Mouse (Mus musculus) embryonic facial prominence, embryonic 14.5 days (tissue): ENCODE data around the gene Adh6a. TPM values are rescaled to one million over a fixed set of nuclear protein-coding genes. Genes with fewer than 3 reads are reported as not detected.
A peak's percentile ranks its signal among the peaks of the same experiment; 100 is the strongest.

ENCODE experiments used
- ATAC-seq: fragments of 200-750 bp; cut with Nextera tagmentation; 2 replicates; pipeline ENCODE4 v1.8.0; 2017; ENCODE audit warnings: low read depth, moderate number of reproducible peaks, moderate TSS enrichment
- DNase-seq: peaks from one replicate; pipeline ENCODE4 v3.0.0-alpha.2; 2015; ENCODE audit warnings: low spot score
- H3K27ac ChIP-seq: fragments of 300-500 bp; sonication (generic); replicated peaks from 2 replicates; pipeline ENCODE4 v1.5.1; 2014; ENCODE audit warnings: low read depth, mild to moderate bottlenecking, low read length, moderate library complexity
- H3K27me3 ChIP-seq: fragments of 300-500 bp; sonication (generic); replicated peaks from 2 replicates; pipeline ENCODE4 v1.6.1; 2014; ENCODE audit warnings: low read length; ENCODE audit not compliant: control insufficient read depth, insufficient read depth
- H3K36me3 ChIP-seq: fragments of 300-500 bp; sonication (generic); 2 replicates; pipeline ENCODE4 v1.6.1; 2014; ENCODE audit warnings: low read length, mixed read lengths; ENCODE audit not compliant: control insufficient read depth, insufficient read depth
- H3K4me1 ChIP-seq: fragments of 300-500 bp; sonication (generic); 2 replicates; pipeline ENCODE4 v1.6.1; 2014; ENCODE audit warnings: antibody characterized with exemption, low read length; ENCODE audit not compliant: control insufficient read depth, insufficient read depth
- H3K4me2 ChIP-seq: fragments of 300-500 bp; sonication (generic); 2 replicates; pipeline ENCODE4 v1.6.1; 2014; ENCODE audit warnings: low read depth, mild to moderate bottlenecking, low read length, moderate library complexity, mixed read lengths
- H3K4me3 ChIP-seq: fragments of 300-500 bp; sonication (generic); 2 replicates; pipeline ENCODE4 v1.5.1; 2014; ENCODE audit warnings: low read depth, mild to moderate bottlenecking, low read length
- H3K9ac ChIP-seq: fragments of 300-500 bp; sonication (generic); 2 replicates; pipeline ENCODE4 v1.6.1; 2014; ENCODE audit warnings: low read depth, mild to moderate bottlenecking, low read length, moderate library complexity, mixed read lengths
- H3K9me3 ChIP-seq: fragments of 300-500 bp; sonication (generic); 2 replicates; pipeline ENCODE4 v1.6.1; 2016; ENCODE audit warnings: low read length; ENCODE audit not compliant: control insufficient read depth
- WGBS: fragments of 180-500 bp; shearing (Covaris S2); extraction: QIAGEN DNeasy Blood & Tissue Kit; methylation state at CpG from one replicate; pipeline ENCODE4 v1.1.7; 2014; 5-methylcytosine and 5-hydroxymethylcytosine counted together
- polyA plus RNA-seq: library from polyadenylated mRNA; unstranded; fragments of >200 nt; fragmentation: Nextera tagmentation; extraction: Ambion mirVana; gene quantifications from 2 replicates; pipeline ENCODE4 v1.2.1, GENCODE M21; 2014

Gene Adh6a
- 0.17 TPM in 1 of 2 replicates, not detected in the other for polyA plus RNA-seq

DNA sequence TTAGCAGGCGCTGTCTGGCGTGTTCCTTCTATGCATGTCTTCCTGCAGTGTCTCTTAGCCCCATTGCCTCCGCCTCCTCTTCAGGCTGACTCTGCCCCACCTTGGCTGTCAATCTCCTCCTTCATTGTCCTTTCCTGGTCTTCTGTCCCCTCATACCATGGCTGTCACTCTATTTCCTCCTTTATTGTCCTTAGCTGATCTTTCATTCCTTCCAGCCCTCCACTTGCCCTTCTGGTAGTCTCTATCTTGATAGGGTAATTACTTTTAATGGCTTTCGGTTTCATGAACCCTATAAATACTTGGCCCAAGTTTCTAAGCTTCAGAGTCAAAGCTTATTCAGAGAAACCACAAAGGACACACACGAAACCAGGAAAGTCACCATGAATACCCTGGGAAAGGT, at the start of gene Adh6a:
Gene Adh6a, plus strand, starts transcription at position 322 of the 400 bp plus-strand sequence.
- Histone ChIP-seq H3K27ac (no peak within 1 kb of the TSS), H3K4me3 (no peak within 1 kb of the TSS), H3K27me3 (no peaks in the 10 kb centered on the region), H3K4me2 (no peak within 1 kb of the TSS), H3K9me3 (no peaks in the 10 kb centered on the region), H3K4me1 (no peaks in the 10 kb centered on the region), H3K36me3 (no peaks in the 10 kb centered on the region), H3K9ac (no peak within 1 kb of the TSS)
- WGBS = 84% methylated on average over 5 of the region's 5 CpGs
- DNase-seq = no peak
- no peak for ATAC-seq

DNA sequence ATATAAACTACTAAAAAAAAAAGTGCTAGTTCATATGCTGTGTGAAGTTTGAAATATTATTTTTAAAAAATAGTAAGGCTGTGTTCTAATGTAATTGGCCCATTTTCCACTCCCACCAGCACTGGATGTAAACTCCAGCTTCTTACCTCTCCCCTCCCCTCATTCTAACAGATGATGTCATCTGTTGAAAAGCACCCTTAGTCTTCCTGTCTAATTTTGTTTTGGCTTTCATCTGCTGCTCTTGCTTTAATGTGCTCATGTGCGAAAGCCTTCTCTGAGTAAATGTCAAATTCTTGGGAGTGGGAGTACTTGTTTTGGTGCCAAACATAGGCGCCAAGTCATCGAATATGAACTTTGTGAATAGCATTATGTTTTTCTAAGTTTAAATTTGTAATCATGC, 48.4 kb upstream of the Adh6a start:
- no peak overlapping the region for H3K4me3 ChIP-seq
- 55% methylated on average over 3 of the region's 3 CpGs for WGBS
- no peak overlapping the region for H3K27ac ChIP-seq
- H3K4me1 ChIP-seq = 0 out of 2 replicates have a peak, but pooled peaks cover 4% of the 10 kb centered on the region
- ATAC-seq (no peak), DNase-seq (peak; percentile 59)
- H3K4me2 ChIP-seq = no peak overlapping the region
- no peaks in the 10 kb centered on the region for H3K36me3 ChIP-seq
- H3K27me3 ChIP-seq = no peaks in the 10 kb centered on the region
- H3K9me3 ChIP-seq = no peaks in the 10 kb centered on the region
- no peak overlapping the region for H3K9ac ChIP-seq

DNA sequence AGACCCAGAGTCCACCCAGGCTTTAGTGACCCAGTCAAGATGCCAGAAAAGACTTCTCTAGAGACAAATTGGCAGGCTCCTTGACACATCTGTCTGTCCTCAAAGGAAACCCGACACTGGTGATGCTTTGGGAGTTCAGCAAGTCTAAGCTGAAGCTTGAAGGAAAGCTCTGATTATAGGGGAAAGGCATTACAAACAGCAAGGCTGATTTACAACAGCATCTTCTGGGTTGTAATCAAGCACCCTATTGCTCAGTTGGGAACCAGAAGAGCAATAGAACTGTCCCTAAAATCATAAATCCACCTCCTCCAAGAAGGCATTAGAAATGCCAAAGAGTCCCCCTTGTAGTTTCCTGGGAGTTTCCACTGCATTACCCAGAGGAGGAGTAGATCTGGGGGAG, 42.6 kb upstream of the Adh6a start:
- WGBS = 4% methylated on average over 1 of the region's 1 CpGs
- no peak overlapping the region for H3K4me2 ChIP-seq
- no peak overlapping the region; the same call in 1 of the 2 replicates for H3K27ac ChIP-seq
- DNase-seq (no peak), ATAC-seq (no peak)
- H3K9ac ChIP-seq = no peak overlapping the region
- no peak overlapping the region for H3K4me3 ChIP-seq
- peaks cover 4% of the 10 kb centered on the region; the same call in 1 of the 2 replicates for H3K4me1 ChIP-seq
- H3K27me3 ChIP-seq = no peaks in the 10 kb centered on the region
- no peaks in the 10 kb centered on the region for H3K36me3 ChIP-seq
- no peaks in the 10 kb centered on the region for H3K9me3 ChIP-seq

DNA sequence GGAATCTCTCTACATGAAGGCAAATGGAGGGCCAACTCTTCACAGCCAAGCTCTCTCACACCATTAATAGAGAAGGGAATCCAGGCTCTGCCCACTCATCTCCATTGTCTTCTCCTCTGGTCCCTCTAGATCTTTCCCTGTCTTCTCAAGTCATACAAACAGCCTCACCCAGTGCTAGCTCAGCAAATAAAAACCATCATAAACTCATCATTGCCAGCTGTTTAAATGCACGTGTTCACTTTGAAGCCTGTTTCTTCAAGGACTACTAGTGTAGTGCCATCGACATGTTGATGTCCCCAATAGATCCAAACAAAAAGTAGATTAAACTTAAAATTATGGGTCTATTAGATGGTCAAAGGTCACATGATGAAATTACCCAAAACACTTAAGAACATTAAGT, 41.8 kb upstream of the Adh6a start:
- Histone ChIP-seq H3K4me1 (peaks cover 4% of the 10 kb centered on the region; the same call in 1 of the 2 replicates), H3K27ac (no peak overlapping the region), H3K36me3 (no peaks in the 10 kb centered on the region), H3K9me3 (no peaks in the 10 kb centered on the region), H3K9ac (no peak overlapping the region), H3K4me2 (no peak overlapping the region), H3K4me3 (no peak overlapping the region), H3K27me3 (no peaks in the 10 kb centered on the region)
- no peak for ATAC-seq
- DNase-seq = no peak
- WGBS = 84% methylated on average over 2 of the region's 2 CpGs

DNA sequence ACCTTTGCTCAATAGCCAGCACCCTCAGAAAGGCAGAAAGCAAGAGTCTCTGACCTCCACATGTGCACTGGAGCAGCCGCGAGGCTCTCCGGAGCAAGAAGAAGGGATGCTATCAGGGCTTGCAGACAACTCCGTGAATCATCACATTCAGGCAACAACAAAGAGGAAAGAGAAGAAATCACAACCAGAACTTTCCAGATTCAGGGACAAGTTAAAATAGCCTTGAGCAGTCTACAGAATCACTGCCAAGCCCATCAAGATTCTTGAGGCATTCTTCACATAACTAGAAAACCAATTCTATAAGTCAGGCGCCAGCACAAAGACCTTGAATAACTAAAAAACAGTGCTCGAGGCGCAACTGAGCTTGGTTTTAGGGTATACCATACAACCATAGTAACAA, 40.0 kb upstream of the Adh6a start:
- Histone ChIP-seq H3K4me2 (no peak overlapping the region), H3K27ac (no peak overlapping the region), H3K36me3 (no peaks in the 10 kb centered on the region), H3K9ac (no peak overlapping the region), H3K4me3 (no peak overlapping the region), H3K27me3 (no peaks in the 10 kb centered on the region), H3K4me1 (peaks cover 4% of the 10 kb centered on the region; the same call in 1 of the 2 replicates), H3K9me3 (no peaks in the 10 kb centered on the region)
- ATAC-seq (no peak), DNase-seq (peak; percentile 63)
- 70% methylated on average over 7 of the region's 7 CpGs for WGBS

DNA sequence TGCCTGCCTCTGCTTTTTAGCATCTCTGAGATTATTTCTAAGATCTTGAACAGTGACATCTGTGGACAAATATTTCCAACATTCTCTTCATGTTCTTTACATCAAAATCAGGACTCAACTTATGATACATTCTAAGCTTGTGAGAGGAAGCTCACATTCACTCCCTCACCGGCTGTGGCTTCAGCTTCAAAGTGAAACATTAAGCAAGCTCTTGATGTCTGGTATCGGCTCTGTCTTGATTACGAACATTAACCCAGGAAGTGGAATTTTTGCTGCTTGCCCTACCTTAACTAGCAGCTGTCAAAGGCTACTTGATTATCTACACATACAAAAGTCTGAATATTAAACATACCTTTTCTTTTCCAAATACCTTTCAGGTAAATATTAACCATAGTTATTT, 38.0 kb upstream of the Adh6a start:
- no peak overlapping the region for H3K9ac ChIP-seq
- no peak overlapping the region for H3K4me2 ChIP-seq
- H3K36me3 ChIP-seq = no peaks in the 10 kb centered on the region
- ATAC-seq (no peak), DNase-seq (no peak)
- no peaks in the 10 kb centered on the region for H3K9me3 ChIP-seq
- 58% methylated on average over 3 of the region's 3 CpGs for WGBS
- no peak overlapping the region for H3K4me3 ChIP-seq
- peaks cover 4% of the 10 kb centered on the region; the same call in 1 of the 2 replicates for H3K4me1 ChIP-seq
- no peak overlapping the region for H3K27ac ChIP-seq
- no peaks in the 10 kb centered on the region for H3K27me3 ChIP-seq

DNA sequence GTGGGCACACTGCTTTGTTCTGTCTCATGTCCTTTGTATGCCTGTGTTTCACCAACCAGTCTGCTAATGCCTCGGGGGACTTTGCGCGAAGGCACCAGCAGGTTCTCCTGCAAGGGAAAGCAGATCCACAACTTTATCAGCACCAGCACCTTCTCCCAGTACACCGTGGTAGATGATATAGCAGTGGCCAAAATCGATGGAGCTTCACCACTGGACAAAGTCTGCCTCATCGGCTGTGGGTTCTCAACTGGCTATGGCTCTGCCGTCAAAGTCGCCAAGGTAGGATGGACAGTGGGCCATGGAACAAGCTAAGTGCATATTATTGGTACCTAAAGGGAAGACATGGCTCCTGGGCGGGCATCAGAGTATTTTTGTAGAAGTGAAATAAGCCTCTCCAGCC, 30.5 kb upstream of the Adh6a start:
- no peaks in the 10 kb centered on the region for H3K36me3 ChIP-seq
- no peak for DNase-seq
- H3K4me1 ChIP-seq = no peaks in the 10 kb centered on the region
- 91% methylated on average over 9 of the region's 9 CpGs for WGBS
- H3K4me3 ChIP-seq = no peak overlapping the region
- no peak for ATAC-seq
- H3K4me2 ChIP-seq = no peak overlapping the region
- H3K27ac ChIP-seq = no peak overlapping the region
- H3K9ac ChIP-seq = no peak overlapping the region
- H3K9me3 ChIP-seq = no peaks in the 10 kb centered on the region
- H3K27me3 ChIP-seq = no peaks in the 10 kb centered on the region

DNA sequence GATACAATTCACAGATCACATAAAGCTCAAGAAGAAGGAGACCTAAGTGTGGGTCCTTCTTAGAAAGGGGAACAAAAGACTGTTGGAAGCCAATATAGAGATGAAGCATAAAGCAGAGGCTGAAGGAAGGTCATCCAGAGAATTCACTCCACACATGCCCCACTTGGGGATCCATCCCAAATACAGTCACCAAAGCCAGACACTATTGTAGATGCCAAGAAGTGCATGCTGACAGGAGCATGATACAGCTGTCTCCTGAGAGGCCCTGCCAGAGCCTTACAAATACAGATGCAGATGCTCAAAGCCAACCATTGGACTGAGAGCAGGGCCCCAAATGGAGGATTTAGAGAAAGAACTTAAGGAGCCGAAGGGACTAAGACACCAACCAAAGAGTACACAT, 29.3 kb upstream of the Adh6a start:
- H3K27ac ChIP-seq = no peak overlapping the region
- H3K9ac ChIP-seq = no peak overlapping the region
- ATAC-seq = no peak

DNA sequence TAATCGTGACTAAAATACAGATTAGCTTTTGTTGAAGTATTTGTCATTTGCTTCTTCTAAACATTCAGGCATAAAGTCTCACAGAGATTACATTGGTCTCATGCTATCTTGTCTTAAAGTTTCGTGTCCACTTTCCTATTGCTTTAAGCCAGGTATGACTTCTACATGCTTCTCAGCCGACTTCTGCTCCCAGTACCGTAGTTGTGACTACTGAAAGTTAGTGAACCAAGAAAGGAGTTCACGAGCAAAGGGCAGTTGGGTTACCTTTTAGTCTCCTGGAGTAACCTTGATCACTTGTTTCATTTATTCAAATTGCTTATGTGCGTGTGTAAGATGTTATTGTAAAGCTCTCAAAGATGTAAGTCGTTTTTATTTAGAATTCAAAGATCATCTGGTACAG, 27.1 kb upstream of the Adh6a start:
- H3K27me3 ChIP-seq = no peaks in the 10 kb centered on the region
- H3K4me3 ChIP-seq = no peak overlapping the region
- H3K36me3 ChIP-seq = no peaks in the 10 kb centered on the region
- WGBS = 90% methylated on average over 7 of the region's 7 CpGs
- H3K4me2 ChIP-seq = no peak overlapping the region
- ATAC-seq (no peak), DNase-seq (no peak)
- H3K27ac ChIP-seq = no peak overlapping the region
- H3K9ac ChIP-seq = no peak overlapping the region
- no peaks in the 10 kb centered on the region for H3K4me1 ChIP-seq
- H3K9me3 ChIP-seq = no peaks in the 10 kb centered on the region

More for the DNA sequence above, 29.3 kb upstream of the Adh6a start:
- Histone ChIP-seq H3K4me3 (no peak overlapping the region), H3K4me2 (no peak overlapping the region), H3K4me1 (no peaks in the 10 kb centered on the region), H3K36me3 (no peaks in the 10 kb centered on the region), H3K27me3 (no peaks in the 10 kb centered on the region), H3K9me3 (no peaks in the 10 kb centered on the region)
- WGBS = 100% methylated on average over 1 of the region's 1 CpGs
- DNase-seq = no peak
